Mouse (Mus musculus): ENCODE data around the gene Mboat1. TPM values are rescaled to one million over a fixed set of nuclear protein-coding genes. Genes with fewer than 3 reads are reported as not detected.

Gene Mboat1
- total RNA-seq (2021) (1 to 10 TPM; 1.2 to 1.6 TPM), polyA plus RNA-seq (2012; rRNA removed) (0.86 and 2.5 TPM in 2 replicates)
- long read RNA-seq, partial matches to known transcripts = 0 of 1 reads
- long read RNA-seq, other reads (novel, unspliced or antisense) = 0 of 1 reads

DNA sequence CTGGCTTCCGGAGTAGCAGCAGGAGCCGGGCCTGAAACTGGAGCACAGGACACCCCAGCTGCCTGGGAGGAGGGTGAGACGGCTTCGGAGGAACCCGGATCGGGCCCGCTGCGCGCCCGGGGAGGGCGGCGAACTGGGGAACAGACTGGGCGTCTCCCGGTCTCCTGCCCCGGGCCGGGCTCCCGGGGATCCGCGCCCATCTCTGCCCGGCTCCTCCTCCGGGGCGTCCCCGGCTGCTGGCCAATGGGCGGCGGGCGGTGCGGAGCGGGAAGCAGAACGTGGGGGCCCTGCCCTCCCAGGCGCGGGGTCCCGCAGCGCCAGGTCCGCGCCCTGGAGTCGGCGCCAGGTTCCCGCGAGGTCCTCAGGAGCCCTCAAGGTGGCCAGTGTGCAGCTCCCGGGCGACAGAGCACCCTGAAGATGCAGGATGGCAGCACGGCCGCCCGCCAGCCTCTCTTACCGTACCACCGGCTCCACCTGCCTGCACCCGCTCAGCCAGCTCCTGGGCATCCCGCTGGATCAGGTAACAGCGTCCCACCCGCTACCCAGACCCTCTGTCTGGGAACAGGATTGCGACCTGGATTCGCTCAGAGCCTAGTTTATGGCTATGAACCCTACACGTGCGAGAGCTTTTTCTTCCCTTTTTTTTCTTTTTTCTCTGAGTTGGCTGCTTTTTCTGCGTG, at the start of gene Mboat1:
Gene Mboat1, plus strand, starts transcription at position 247 of the 680 bp plus-strand sequence.
- TF ChIP-seq POLR2A (IDR thresholded peaks at IDR 0.05; ENCODE audit: insufficient read depth, low read depth, low read length) (peak; percentile 34; the same call in 1 of the 2 replicates), EP300 (IDR thresholded peaks at IDR 0.05; ENCODE audit: insufficient read depth, low read depth, low read length) (no peak)
- 1% methylated on average over 55 of the region's 55 CpGs for WGBS
- peak within 1 kb of the TSS; percentile 68 for H3K4me3 ChIP-seq
- intact Hi-C loops (cut with DNase I) = no loop called here
- no peaks in the 10 kb centered on the region for H3K36me3 ChIP-seq (ENCODE audit: control insufficient read depth, insufficient read depth, low read length)
- H3K4me1 ChIP-seq (ENCODE audit: control insufficient read depth, insufficient read depth, low read length) = no peaks in the 10 kb centered on the region
- 0 out of 2 replicates have a peak, but pooled peaks cover 2% of the 10 kb centered on the region for H3K27me3 ChIP-seq (ENCODE audit: control insufficient read depth, insufficient read depth, low read length)
- no peaks in the 10 kb centered on the region for H3K79me2 ChIP-seq (replicated peaks; ENCODE audit: control insufficient read depth, insufficient read depth, low read length)
- peak; percentile 88 to 89 for DNase-seq
- peak within 1 kb of the TSS; percentile 92 for H3K9ac ChIP-seq (ENCODE audit: low read depth, low read length)
- H3K27ac ChIP-seq = peak within 1 kb of the TSS; percentile 32; the same call in 1 of the 2 replicates

DNA sequence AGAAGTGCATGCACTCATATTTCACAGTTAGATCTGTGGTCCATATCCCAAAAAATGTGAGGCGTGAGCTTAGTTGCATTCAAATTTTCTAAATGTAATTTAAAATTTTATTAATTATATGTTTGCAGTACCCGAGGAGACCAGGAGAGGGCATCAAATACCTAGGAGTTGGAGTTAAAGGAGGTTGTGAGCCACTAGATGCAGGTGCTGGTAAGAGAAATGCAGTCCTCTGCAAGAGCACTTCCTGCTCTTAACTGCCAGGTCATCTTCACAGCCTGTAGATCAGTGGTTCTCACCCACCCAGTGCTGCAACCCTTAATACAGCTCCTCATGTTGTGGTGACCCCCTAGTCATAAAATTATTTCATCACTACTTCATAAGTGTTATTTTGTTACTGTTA, 43.2 kb upstream of the Mboat1 start:
- no peak for DNase-seq
- H3K27ac ChIP-seq = no peak overlapping the region
- TF ChIP-seq POLR2A (IDR thresholded peaks at IDR 0.05; ENCODE audit: insufficient read depth, low read depth, low read length) = no peak
- TF ChIP-seq CTCF (IDR thresholded peaks at IDR 0.05) = peak; percentile 79
- no peak for TF ChIP-seq EP300 (IDR thresholded peaks at IDR 0.05; ENCODE audit: insufficient read depth, low read depth, low read length)
- no peaks in the 10 kb centered on the region for H3K4me1 ChIP-seq (ENCODE audit: control insufficient read depth, insufficient read depth, low read length)
- intact Hi-C loops (cut with DNase I) = loop anchor here (1.0 to 5.0 kb wide), 2 partner anchors 167 to 439 kb away; no protein-coding TSS in a partner anchor
- H3K27me3 ChIP-seq (ENCODE audit: control insufficient read depth, insufficient read depth, low read length) = no peaks in the 10 kb centered on the region
- H3K79me2 ChIP-seq (replicated peaks; ENCODE audit: control insufficient read depth, insufficient read depth, low read length) = no peaks in the 10 kb centered on the region
- WGBS = 51% methylated on average over 2 of the region's 2 CpGs
- no peak overlapping the region for H3K9ac ChIP-seq (ENCODE audit: low read depth, low read length)
- H3K36me3 ChIP-seq (ENCODE audit: control insufficient read depth, insufficient read depth, low read length) = no peaks in the 10 kb centered on the region
- H3K4me3 ChIP-seq = no peak overlapping the region

DNA sequence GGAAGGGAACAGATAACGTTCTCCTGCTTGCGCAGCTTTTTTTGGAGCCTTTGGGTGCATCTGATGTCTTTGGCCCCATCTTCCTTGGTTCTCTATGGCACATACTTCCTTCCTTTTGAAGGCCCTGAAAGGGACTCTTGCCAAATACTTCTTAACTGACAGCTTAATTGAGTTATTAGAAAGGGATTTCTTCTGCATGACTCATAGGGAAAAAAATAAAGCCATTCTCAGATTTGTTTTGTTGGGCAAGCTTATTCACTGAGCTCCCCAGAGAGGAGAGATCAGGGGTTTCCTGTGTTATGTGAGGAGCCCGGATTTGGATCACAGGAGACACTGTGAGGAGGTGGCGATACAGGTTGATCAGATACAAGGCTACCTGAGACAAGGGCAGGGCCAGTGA, 40.4 kb upstream of the Mboat1 start:
- Histone ChIP-seq H3K4me1 (ENCODE audit: control insufficient read depth, insufficient read depth, low read length) (no peaks in the 10 kb centered on the region), H3K79me2 (replicated peaks; ENCODE audit: control insufficient read depth, insufficient read depth, low read length) (no peaks in the 10 kb centered on the region), H3K4me3 (no peak overlapping the region), H3K27ac (no peak overlapping the region), H3K36me3 (ENCODE audit: control insufficient read depth, insufficient read depth, low read length) (no peaks in the 10 kb centered on the region), H3K9ac (ENCODE audit: low read depth, low read length) (no peak overlapping the region), H3K27me3 (ENCODE audit: control insufficient read depth, insufficient read depth, low read length) (no peaks in the 10 kb centered on the region)
- no peak for DNase-seq
- TF ChIP-seq POLR2A (IDR thresholded peaks at IDR 0.05; ENCODE audit: insufficient read depth, low read depth, low read length) (no peak), EP300 (IDR thresholded peaks at IDR 0.05; ENCODE audit: insufficient read depth, low read depth, low read length) (no peak), CTCF (IDR thresholded peaks at IDR 0.05) (no peak)
- intact Hi-C loops (cut with DNase I) = no loop called here
- 31% methylated on average over 4 of the region's 4 CpGs for WGBS

DNA sequence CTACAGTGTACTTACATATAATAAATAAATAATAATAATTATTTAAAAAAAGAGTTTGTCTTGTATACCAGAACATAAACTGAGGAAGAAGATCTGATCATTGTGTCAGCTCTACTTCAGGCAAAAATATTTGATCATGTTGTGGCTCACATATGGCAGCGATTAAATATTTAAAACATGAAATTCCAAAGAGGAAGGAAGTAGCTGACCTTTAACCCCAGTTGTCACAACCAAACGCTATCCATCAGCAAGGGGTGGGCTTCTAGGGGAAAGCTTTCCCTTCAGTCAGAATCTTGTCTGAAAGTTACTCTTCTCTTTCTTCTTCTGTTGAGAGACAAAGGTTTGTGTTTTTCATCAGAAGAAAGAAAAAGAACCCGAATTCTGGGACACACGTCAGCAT, 39.8 kb upstream of the Mboat1 start:
- Histone ChIP-seq H3K4me1 (ENCODE audit: control insufficient read depth, insufficient read depth, low read length) (no peaks in the 10 kb centered on the region), H3K4me3 (no peak overlapping the region), H3K36me3 (ENCODE audit: control insufficient read depth, insufficient read depth, low read length) (no peaks in the 10 kb centered on the region), H3K9ac (ENCODE audit: low read depth, low read length) (no peak overlapping the region), H3K27me3 (ENCODE audit: control insufficient read depth, insufficient read depth, low read length) (no peaks in the 10 kb centered on the region), H3K79me2 (replicated peaks; ENCODE audit: control insufficient read depth, insufficient read depth, low read length) (no peaks in the 10 kb centered on the region), H3K27ac (no peak overlapping the region)
- TF ChIP-seq EP300 (IDR thresholded peaks at IDR 0.05; ENCODE audit: insufficient read depth, low read depth, low read length) (no peak), CTCF (IDR thresholded peaks at IDR 0.05) (no peak), POLR2A (IDR thresholded peaks at IDR 0.05; ENCODE audit: insufficient read depth, low read depth, low read length) (no peak)
- WGBS = 49% methylated on average over 4 of the region's 4 CpGs
- intact Hi-C loops (cut with DNase I) = no loop called here
- no peak for DNase-seq

DNA sequence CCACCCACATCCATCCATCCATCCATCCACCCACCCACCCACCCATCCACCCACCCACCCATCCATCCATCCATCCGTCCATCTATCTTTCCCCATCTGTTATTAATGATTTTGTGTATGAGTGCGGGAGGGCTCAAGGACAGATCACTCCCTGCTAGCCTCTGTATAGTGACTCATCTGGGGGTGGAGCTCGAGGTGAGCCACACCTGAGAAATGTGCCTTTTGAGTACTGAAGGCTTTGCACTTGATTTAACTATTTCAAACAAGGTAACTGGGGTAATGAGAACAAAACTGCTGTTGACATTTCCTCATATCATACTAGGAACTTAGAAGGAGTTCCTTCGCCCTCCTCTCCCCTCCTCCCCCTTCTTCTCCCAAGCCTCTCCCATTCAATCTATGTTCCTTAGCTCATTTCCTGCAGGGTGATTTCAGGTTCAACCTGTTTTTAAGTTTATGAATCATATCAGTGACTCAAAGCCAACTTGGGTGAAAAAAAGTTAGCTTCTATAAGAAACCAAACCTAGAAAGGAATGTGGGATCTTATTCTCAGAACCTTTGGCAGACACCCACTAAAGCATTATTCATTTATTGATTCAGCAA, 27.2 kb upstream of the Mboat1 start:
- TF ChIP-seq EP300 (IDR thresholded peaks at IDR 0.05; ENCODE audit: insufficient read depth, low read depth, low read length) = no peak
- TF ChIP-seq POLR2A (IDR thresholded peaks at IDR 0.05; ENCODE audit: insufficient read depth, low read depth, low read length) = no peak
- no peak for TF ChIP-seq CTCF (IDR thresholded peaks at IDR 0.05)
- no peaks in the 10 kb centered on the region for H3K36me3 ChIP-seq (ENCODE audit: control insufficient read depth, insufficient read depth, low read length)
- H3K4me3 ChIP-seq = no peak overlapping the region
- H3K27ac ChIP-seq = no peak overlapping the region
- no peak overlapping the region for H3K9ac ChIP-seq (ENCODE audit: low read depth, low read length)
- 0 out of 2 replicates have a peak, but pooled peaks cover 2% of the 10 kb centered on the region for H3K27me3 ChIP-seq (ENCODE audit: control insufficient read depth, insufficient read depth, low read length)
- intact Hi-C loops (cut with DNase I) = no loop called here
- 76% methylated on average over 4 of the region's 4 CpGs for WGBS
- H3K4me1 ChIP-seq (ENCODE audit: control insufficient read depth, insufficient read depth, low read length) = no peaks in the 10 kb centered on the region
- no peaks in the 10 kb centered on the region for H3K79me2 ChIP-seq (replicated peaks; ENCODE audit: control insufficient read depth, insufficient read depth, low read length)
- DNase-seq = no peak

DNA sequence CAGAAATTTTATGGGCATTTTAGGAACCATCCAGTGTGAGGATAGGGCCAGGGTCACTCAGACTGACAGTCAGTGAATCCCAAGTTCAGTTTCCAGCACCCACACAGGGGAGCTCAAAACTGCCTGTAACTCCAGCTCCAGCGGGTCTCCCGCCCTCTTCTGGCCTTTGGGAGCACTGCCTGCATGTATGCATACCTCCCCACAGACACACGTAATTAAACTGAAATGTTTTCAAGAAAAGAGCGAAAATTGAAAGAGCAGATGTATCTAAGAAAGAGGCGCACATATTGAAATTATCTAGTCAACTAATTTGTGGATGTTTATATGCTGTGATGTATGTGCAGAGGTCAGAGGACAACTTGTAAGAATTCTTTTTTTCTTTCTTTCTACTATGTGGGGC, 20.5 kb upstream of the Mboat1 start:
- 89% methylated on average over 5 of the region's 5 CpGs for WGBS
- DNase-seq = no peak
- TF ChIP-seq EP300 (IDR thresholded peaks at IDR 0.05; ENCODE audit: insufficient read depth, low read depth, low read length) (no peak), CTCF (IDR thresholded peaks at IDR 0.05) (no peak), POLR2A (IDR thresholded peaks at IDR 0.05; ENCODE audit: insufficient read depth, low read depth, low read length) (no peak)
- Histone ChIP-seq H3K4me1 (ENCODE audit: control insufficient read depth, insufficient read depth, low read length) (no peaks in the 10 kb centered on the region), H3K36me3 (ENCODE audit: control insufficient read depth, insufficient read depth, low read length) (no peaks in the 10 kb centered on the region), H3K79me2 (replicated peaks; ENCODE audit: control insufficient read depth, insufficient read depth, low read length) (no peaks in the 10 kb centered on the region), H3K27me3 (ENCODE audit: control insufficient read depth, insufficient read depth, low read length) (no peaks in the 10 kb centered on the region), H3K27ac (no peak overlapping the region), H3K4me3 (no peak overlapping the region), H3K9ac (ENCODE audit: low read depth, low read length) (no peak overlapping the region)
- intact Hi-C loops (cut with DNase I) = no loop called here

Measured in heart, adult 2 months (tissue).